Mouse (Mus musculus) CH12.LX (cell line): Measurements from ENCODE around the gene Vmn2r13.
"Not testable (repeated sequence)": the region's sequence is repeated elsewhere in the genome, so short reads cannot be mapped to it uniquely, and the experiment has no call there.

Experiments used
- CTCF ChIP-seq, 2 experiments: IDR thresholded peaks in 1 of 2; conservative IDR thresholded peaks in 1 of 2; 2 replicates each; pipeline ENCODE4 v1.5.1; 2011 to 2012; ENCODE audit warnings: low read depth in 2 of 2, low read length in 2 of 2, improper control_type of control experiment in 1 of 2, inconsistent platforms in 1 of 2, mild to moderate bottlenecking in 1 of 2, moderate library complexity in 1 of 2
- MAFK ChIP-seq: IDR thresholded peaks from 2 replicates; pipeline ENCODE4 v1.6.1; 2011; ENCODE audit warnings: low read length, improper control_type of control experiment; ENCODE audit not compliant: insufficient replicate concordance
- MAX ChIP-seq: IDR thresholded peaks from 2 replicates; pipeline ENCODE4 v1.6.1; 2011; ENCODE audit warnings: low read length, improper control_type of control experiment
- MEF2A ChIP-seq: IDR thresholded peaks from 2 replicates; pipeline ENCODE4 v1.6.1; 2014; ENCODE audit warnings: low read depth, mild to moderate bottlenecking, inconsistent platforms, low read length, improper control_type of control experiment, borderline replicate concordance
- NELFE ChIP-seq: IDR thresholded peaks from 2 replicates; pipeline ENCODE4 v1.6.1; 2011; ENCODE audit warnings: low read depth, low read length, improper control_type of control experiment
- POLR2A ChIP-seq: IDR thresholded peaks from 2 replicates; pipeline ENCODE4 v1.6.1; 2011; ENCODE audit warnings: low read depth, mild to moderate bottlenecking, improper control_type of control experiment, low read length
- RAD21 ChIP-seq: IDR thresholded peaks from 2 replicates; pipeline ENCODE4 v1.6.1; 2011; ENCODE audit warnings: low read depth, mild to moderate bottlenecking, low read length, improper control_type of control experiment, moderate library complexity
- SMC3 ChIP-seq: IDR thresholded peaks from 2 replicates; pipeline ENCODE4 v1.6.1; 2011; ENCODE audit warnings: low read depth, low read length, improper control_type of control experiment
- USF1 ChIP-seq: IDR thresholded peaks from 2 replicates; pipeline ENCODE4 v1.6.1; 2014; ENCODE audit warnings: low read depth, mild to moderate bottlenecking, inconsistent platforms, low read length, improper control_type of control experiment
- ZKSCAN1 ChIP-seq: IDR thresholded peaks from 2 replicates; pipeline ENCODE4 v1.6.1; 2012; ENCODE audit warnings: low read depth, inconsistent platforms, low read length, improper control_type of control experiment, borderline replicate concordance

DNA sequence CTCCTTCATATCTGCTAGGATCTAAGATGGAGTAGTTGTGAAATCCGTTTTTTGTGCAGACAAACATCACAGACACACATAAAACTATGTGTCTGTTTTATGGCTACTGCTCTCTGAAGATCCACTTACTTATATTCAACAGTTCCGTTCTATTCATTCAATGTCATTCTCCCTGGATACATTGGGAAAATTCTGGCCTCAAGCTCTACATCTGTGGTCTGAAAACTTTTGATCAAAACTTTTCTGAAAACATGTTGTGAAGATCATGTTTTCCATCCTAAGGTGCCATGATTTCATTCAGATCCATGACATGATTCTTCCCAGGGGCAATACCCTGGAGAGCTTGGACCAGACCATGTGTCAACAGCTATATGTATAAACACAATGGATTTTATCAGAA is at the start of gene Vmn2r13:
- TF ChIP-seq POLR2A; SMC3; CTCF (conservative IDR thresholded peaks at IDR 0.05 in 1 of 2, IDR thresholded peaks at IDR 0.05 in 1 of 2; ENCODE audit: low read depth in 2 of 2, low read length in 2 of 2); ZKSCAN1; USF1; RAD21; MAFK; MEF2A; NELFE; MAX: not testable (repeated sequence)
